Mouse (Mus musculus): ENCODE results near the gene Cers2.

DNA sequence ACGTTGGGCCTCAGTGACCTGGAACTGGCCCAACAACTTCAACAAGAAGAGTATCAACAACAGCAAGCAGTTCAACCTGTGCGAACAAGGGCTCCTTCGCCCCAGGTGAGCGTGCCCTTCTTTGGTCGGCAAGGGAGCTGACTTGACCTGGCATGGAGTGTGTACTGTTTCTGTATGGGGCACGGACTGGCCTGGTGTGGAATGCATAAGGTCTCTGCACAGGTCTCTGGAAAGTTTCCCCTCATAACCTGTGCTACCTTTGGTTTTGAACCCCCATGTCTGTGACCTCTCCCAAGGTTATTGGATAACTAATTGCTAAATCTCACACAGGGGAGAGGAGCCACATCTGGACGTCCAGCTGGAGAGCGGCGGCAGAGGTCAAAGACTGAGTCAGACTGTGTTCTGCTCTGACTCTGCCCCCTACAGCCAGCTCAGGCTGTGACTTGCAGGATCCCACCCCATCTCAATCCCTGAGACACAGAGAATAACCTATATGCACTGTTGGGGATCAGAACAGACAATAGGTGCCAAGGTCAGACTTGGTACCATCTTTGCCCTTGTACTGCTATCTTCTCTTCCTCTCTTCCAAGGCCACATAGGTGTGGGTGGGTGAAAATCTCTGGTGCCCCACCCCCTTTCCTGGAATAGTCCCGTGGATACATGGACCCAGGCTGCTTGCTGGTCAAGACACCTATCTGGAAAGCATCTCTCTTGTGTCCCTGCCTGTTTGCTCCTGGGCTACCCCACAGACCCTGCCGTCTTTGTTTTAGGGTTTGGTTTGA lies 19.1 kb upstream of the Cers2 start:
- TF ChIP-seq GATA1 (IDR thresholded peaks at IDR 0.05; ENCODE audit: borderline replicate concordance, low read length) (no peak), FLI1 (IDR thresholded peaks at IDR 0.05; ENCODE audit: low read length) (no peak)
